Comparison of ENCODE assay signal across 7 mouse cellular contexts in the genomic region with DNA sequence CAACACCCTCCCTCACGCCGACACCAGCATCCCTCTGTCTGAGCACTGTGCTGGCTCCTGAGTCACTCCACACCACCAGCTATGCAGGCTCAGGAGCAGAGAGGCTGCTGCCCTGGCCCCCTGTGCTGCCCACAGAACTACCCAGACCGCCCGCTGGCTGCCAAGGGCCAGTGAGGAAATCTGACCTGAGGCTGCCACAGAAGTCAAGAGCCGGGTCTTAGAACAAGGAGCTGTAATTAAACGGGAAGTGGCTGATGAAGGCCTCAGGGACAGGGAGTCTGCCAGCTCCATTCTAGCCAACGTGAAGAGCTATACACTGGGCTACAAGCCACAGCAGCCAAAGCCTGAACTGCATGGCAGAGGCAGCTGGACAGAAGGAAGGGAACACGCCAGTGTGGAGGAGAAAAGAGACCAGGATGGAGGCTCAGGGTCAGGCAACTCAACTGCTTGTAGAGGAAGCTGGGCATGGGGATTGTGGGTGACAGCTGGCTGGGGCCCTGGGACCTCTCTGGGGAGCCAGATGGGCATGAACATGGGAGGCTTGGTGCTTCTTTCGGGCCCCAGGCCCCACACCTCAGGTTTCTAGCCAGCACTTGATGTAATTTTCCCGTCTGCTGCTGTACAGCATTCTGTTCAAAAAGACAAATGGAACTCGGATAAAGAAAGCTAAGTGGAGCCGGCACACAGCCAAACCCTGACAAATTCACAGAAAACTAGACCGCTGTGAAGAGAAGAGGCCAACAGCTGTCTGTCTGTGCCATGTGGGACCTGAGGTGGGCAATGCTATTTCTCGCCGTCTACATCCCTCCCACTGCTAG. TPM values are rescaled to one million over a fixed set of nuclear protein-coding genes. Genes with fewer than 3 reads are reported as not detected.
A peak's percentile ranks its signal among the peaks of the same experiment; 100 is the strongest.
DNase-seq lines count a peak whose midpoint lies in the region; ATAC-seq and TF ChIP-seq lines count a peak whose summit lies in the region.

No protein-coding gene starts in this region.

- H3K36me3 ChIP-seq in neural tube, embryonic 11.5 days (ENCODE audit: control insufficient read depth, insufficient read depth, low read length) = peaks cover 4% of the 10 kb centered on the region; the same call in 1 of the 2 replicates
- H3K36me3 ChIP-seq in forebrain, embryonic 13.5 days (ENCODE audit: poor library complexity, severe bottlenecking) = peaks cover 37% of the 10 kb centered on the region
- H3K36me3 ChIP-seq in intestine, postnatal 0 days (ENCODE audit: control insufficient read depth, insufficient read depth) = peaks cover 31% of the 10 kb centered on the region
- peaks cover 18% of the 10 kb centered on the region for H3K36me3 ChIP-seq in myocyte (ENCODE audit: control insufficient read depth, insufficient read depth)

- no peak for TF ChIP-seq CTCF in intestine, postnatal 0 days (IDR thresholded peaks at IDR 0.05; ENCODE audit: low read depth)

- peak overlapping the region; percentile 35 for H3K9ac ChIP-seq in neural tube, embryonic 11.5 days (ENCODE audit: low read length)
- peak overlapping the region; percentile 45 for H3K9ac ChIP-seq in forebrain, embryonic 13.5 days
- H3K9ac ChIP-seq in intestine, postnatal 0 days (ENCODE audit: low read depth, low read length) = no peak overlapping the region

- H3K4me1 ChIP-seq in neural tube, embryonic 11.5 days (ENCODE audit: control insufficient read depth, insufficient read depth, low read length) = peaks cover 27% of the 10 kb centered on the region
- H3K4me1 ChIP-seq in forebrain, embryonic 13.5 days = peaks cover 85% of the 10 kb centered on the region
- H3K4me1 ChIP-seq in intestine, postnatal 0 days (replicated peaks; ENCODE audit: control insufficient read depth, insufficient read depth, low read length) = peaks cover 21% of the 10 kb centered on the region

- no peak overlapping the region for H3ac ChIP-seq in myocyte (ENCODE audit: control insufficient read depth, insufficient read length)

- TF ChIP-seq POLR2A in myocyte (IDR thresholded peaks at IDR 0.05; ENCODE audit: insufficient read length, low read depth) = no peak

- H3K27me3 ChIP-seq in neural tube, embryonic 11.5 days (ENCODE audit: control insufficient read depth, insufficient read depth, low read length) = no peaks in the 10 kb centered on the region
- no peaks in the 10 kb centered on the region for H3K27me3 ChIP-seq in forebrain, embryonic 13.5 days
- H3K27me3 ChIP-seq in intestine, postnatal 0 days (replicated peaks; ENCODE audit: control insufficient read depth, insufficient read depth, low read length) = no peaks in the 10 kb centered on the region
- H3K27me3 ChIP-seq in myocyte (ENCODE audit: control insufficient read depth, insufficient read depth, insufficient read length) = no peaks in the 10 kb centered on the region

- H3K4me3 ChIP-seq in neural tube, embryonic 11.5 days (ENCODE audit: low read depth, low read length) = no peak overlapping the region
- H3K4me3 ChIP-seq in forebrain, embryonic 13.5 days = no peak overlapping the region
- H3K4me3 ChIP-seq in intestine, postnatal 0 days (ENCODE audit: low read depth, low read length) = no peak overlapping the region
- no peak overlapping the region for H3K4me3 ChIP-seq in myocyte

- DNase-seq in neural tube, embryonic 11.5 days (ENCODE audit: low spot score) = no peak
- no peak for DNase-seq in neural tube, embryonic 10.5 days (ENCODE audit: extremely low spot score, low spot score)
- no peak for DNase-seq in T-cell, adult 2 months (ENCODE audit: low spot score)
- DNase-seq in gastrocnemius, postnatal 25 days = no peak

- WGBS in neural tube, embryonic 11.5 days = 72% methylated on average over 15 of the region's 15 CpGs
- WGBS in forebrain, embryonic 13.5 days = 48% methylated on average over 15 of the region's 15 CpGs
- 53% methylated on average over 15 of the region's 15 CpGs for WGBS in intestine, postnatal 0 days

- peak overlapping the region; percentile 64 for H3K27ac ChIP-seq in neural tube, embryonic 11.5 days (ENCODE audit: low read depth, low read length)
- H3K27ac ChIP-seq in forebrain, embryonic 13.5 days = peak overlapping the region; percentile 96
- peak overlapping the region; percentile 15; the same call in 1 of the 2 replicates for H3K27ac ChIP-seq in intestine, postnatal 0 days (ENCODE audit: low read depth, low read length)

- no peaks in the 10 kb centered on the region for H3K9me3 ChIP-seq in neural tube, embryonic 11.5 days (ENCODE audit: control insufficient read depth, low read length)
- no peaks in the 10 kb centered on the region for H3K9me3 ChIP-seq in forebrain, embryonic 13.5 days (replicated peaks)
- H3K9me3 ChIP-seq in intestine, postnatal 0 days (ENCODE audit: control insufficient read depth) = no peaks in the 10 kb centered on the region

- H3K79me2 ChIP-seq in myocyte (ENCODE audit: control insufficient read depth, insufficient read depth) = peaks cover 78% of the 10 kb centered on the region

- no peak overlapping the region for H3K4me2 ChIP-seq in neural tube, embryonic 11.5 days (ENCODE audit: low read depth)
- peak overlapping the region; percentile 14 for H3K4me2 ChIP-seq in forebrain, embryonic 13.5 days
- no peak overlapping the region; the same call in 1 of the 2 replicates for H3K4me2 ChIP-seq in intestine, postnatal 0 days (replicated peaks; ENCODE audit: low read depth)
- peak overlapping the region; percentile 61 for H3K4me2 ChIP-seq in myocyte (ENCODE audit: low read depth)

- no peak for ATAC-seq in neural tube, embryonic 11.5 days (ENCODE audit: insufficient read depth, low FRiP score, low TSS enrichment)
- peak; percentile 72 for ATAC-seq in forebrain, embryonic 13.5 days
- no peak for ATAC-seq in intestine, postnatal 0 days

TF ChIP-seq in myocyte, 11 proteins besides CTCF, POLR2A, EP300 and RAD21:
- TF ChIP-seq TCF3 (IDR thresholded peaks at IDR 0.05; ENCODE audit: insufficient read length, low read depth) = no peak
- TF ChIP-seq E2F4 (IDR thresholded peaks at IDR 0.05; ENCODE audit: insufficient read depth) = no peak
- peak in 1 of 3 experiments; percentile 27 for TF ChIP-seq MYOG (IDR thresholded peaks at IDR 0.05; ENCODE audit: control insufficient read depth in 1 of 3, insufficient read depth in 1 of 3, insufficient read length in 2 of 3, low read depth in 2 of 3)
- peak in 2 of 3 experiments; percentile 42 to 72 for TF ChIP-seq MYOD1 (IDR thresholded peaks at IDR 0.05; ENCODE audit: control insufficient read depth in 1 of 3, insufficient read length in 2 of 3, low read depth in 2 of 3)

RNA-seq across cellular contexts. Expression of a gene that starts 25.8 kb away (rescaled TPM):
- polyA plus RNA-seq in neural tube, embryonic 11.5 days (2014; fragmentation: Nextera tagmentation; extraction: Ambion mirVana) = 256 and 297 TPM in 2 replicates
- 235 and 246 TPM in 2 replicates for polyA plus RNA-seq in forebrain, embryonic 13.5 days (2015; fragmentation: Nextera tagmentation; extraction: Ambion mirVana)
- polyA plus RNA-seq in intestine, postnatal 0 days (2015; fragmentation: Nextera tagmentation; extraction: Ambion mirVana) = 116 and 127 TPM in 2 replicates
- 58.9 TPM for polyA plus RNA-seq in myocyte (2012; fragmentation: generic; extraction: Trizol)
- 10 to 100 TPM; 11.9 to 17.1 TPM for total RNA-seq in gastrocnemius, postnatal 25 days (2021)

RNA-seq across cellular contexts. Expression of a gene that starts 50.3 kb away (rescaled TPM):
- polyA plus RNA-seq in neural tube, embryonic 11.5 days (2014; fragmentation: Nextera tagmentation; extraction: Ambion mirVana) = 1.7 and 2.8 TPM in 2 replicates
- 0.40 and 0.62 TPM in 2 replicates for polyA plus RNA-seq in forebrain, embryonic 13.5 days (2015; fragmentation: Nextera tagmentation; extraction: Ambion mirVana)
- 2.9 and 3.2 TPM in 2 replicates for polyA plus RNA-seq in intestine, postnatal 0 days (2015; fragmentation: Nextera tagmentation; extraction: Ambion mirVana)
- polyA plus RNA-seq in myocyte (2012; fragmentation: generic; extraction: Trizol) = not detected
- total RNA-seq in gastrocnemius, postnatal 25 days (2021) = 1 to 10 TPM in 1 of 2 experiments, under 1 TPM in 1; 0.43 to 1.2 TPM

Comparison
In these comparisons a context has a peak if more than half of its experiments do, and no peak if none do; other contexts are left out.
1. H3K27ac ChIP-seq: peak in every context shown above with its lines; median percentile 96 in forebrain, embryonic 13.5 days; 64 in neural tube, embryonic 11.5 days; 15 in intestine, postnatal 0 days.
2. H3K4me2 ChIP-seq: peak in forebrain, embryonic 13.5 days (single experiment) and myocyte (single experiment); none in neural tube, embryonic 11.5 days (single experiment) and intestine, postnatal 0 days (single experiment).